18 mouse cellular contexts compared by ENCODE assay signal in the genomic region with DNA sequence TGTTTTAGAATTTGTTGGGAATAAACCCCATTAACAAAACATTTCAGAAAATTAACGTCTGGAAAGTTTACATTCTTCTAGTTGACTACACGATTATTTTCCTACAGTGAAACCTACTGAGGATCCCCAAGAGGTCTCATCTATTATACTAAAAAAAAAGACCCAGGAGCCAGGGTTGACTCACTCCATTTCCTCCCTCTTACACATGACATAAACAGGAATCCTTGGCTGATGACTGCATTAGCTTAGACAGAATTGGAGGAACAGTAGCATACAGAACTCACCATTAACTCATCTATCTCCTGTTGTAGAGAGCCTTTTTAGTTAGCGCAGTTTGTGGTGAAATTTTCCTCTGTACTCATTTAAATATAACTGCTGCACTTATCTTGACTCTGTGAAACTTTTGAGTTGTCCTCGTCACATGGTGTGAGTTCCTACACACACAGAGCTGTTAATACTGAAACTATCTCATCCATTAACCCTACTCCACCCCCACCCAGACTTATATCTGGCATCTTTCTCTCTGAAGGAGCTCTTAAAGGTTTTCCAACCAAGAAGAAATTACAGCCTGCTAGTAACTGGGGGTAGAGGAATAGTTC.
DNase-seq lines count a peak whose midpoint lies in the region; ATAC-seq lines count a peak whose summit lies in the region.
"Had no signal": no experiment of that assay in that cellular context is flagged by ENCODE, and none has a peak within 500 bp of the region (broad histone marks: within the 10 kb centered on the region; RNA-seq: fewer than 3 reads in every experiment).

No protein-coding gene starts in this region.

- no peak for ATAC-seq in heart, embryonic 14.5 days (ENCODE audit: insufficient number of reproducible peaks, insufficient read depth, low FRiP score, low read depth)
- peak; percentile 70 for ATAC-seq in inflammation-experienced regulatory T-cells, adult 6 months
- no peak for ATAC-seq in monocyte, adult 5-6 weeks (replicated peaks; ENCODE audit: insufficient number of reproducible peaks, low FRiP score, low TSS enrichment, poor library complexity, severe bottlenecking)
- ATAC-seq: liver, embryonic 12.5 days had no signal

- peaks cover 3 to 11% of the 10 kb centered on the region in 2 experiments; a peak in 2 of 4 replicates for H3K4me1 ChIP-seq in heart, embryonic 14.5 days (ENCODE audit: control insufficient read depth in 2 of 2, insufficient read depth in 2 of 2, low read length in 2 of 2)
- no peaks in the 10 kb centered on the region; the same call in 1 of the 2 replicates for H3K4me1 ChIP-seq in heart, embryonic 10.5 days
- H3K4me1 ChIP-seq: embryonic facial prominence, embryonic 12.5 days; midbrain, embryonic 12.5 days had no signal

- DNase-seq in heart, embryonic 10.5 days (ENCODE audit: low spot score): no peak
- peak; percentile 52 for DNase-seq in CD4-positive, CD25-positive, alpha-beta regulatory T cell, adult 2 months (ENCODE audit: low read depth, low spot score)
- DNase-seq in Muller cell, postnatal 12 days (ENCODE audit: inconsistent ontology term): peak; percentile 29
- DNase-seq in urinary bladder, postnatal 25 days (ENCODE audit: low spot score): no peak
- DNase-seq: adrenal gland, postnatal 10 days; cerebellum, postnatal 14 days; gastrocnemius, postnatal 36 days; kidney, adult 2 months; layer of hippocampus, postnatal 36 days; left cerebral cortex, postnatal 4 days; thymus, adult 2 months had no signal

- peak overlapping the region; percentile 41 for H3K4me2 ChIP-seq in heart, embryonic 14.5 days (ENCODE audit: low read length)
- H3K4me2 ChIP-seq: embryonic facial prominence, embryonic 12.5 days; hindbrain, embryonic 14.5 days; liver, embryonic 12.5 days; midbrain, embryonic 12.5 days had no signal

- peak overlapping the region in 1 of 2 experiments; percentile 71; a peak in 2 of 4 replicates for H3K27ac ChIP-seq in heart, embryonic 14.5 days (replicated peaks in 1 of 2; ENCODE audit: control insufficient read depth in 1 of 2, insufficient read depth in 1 of 2, low read depth in 2 of 2, low read length in 2 of 2)
- no peak overlapping the region; the same call in 1 of the 2 replicates for H3K27ac ChIP-seq in heart, embryonic 10.5 days
- H3K27ac ChIP-seq: embryonic facial prominence, embryonic 12.5 days; hindbrain, embryonic 14.5 days; liver, embryonic 12.5 days; midbrain, embryonic 12.5 days had no signal

- no peaks in the 10 kb centered on the region for H3K27me3 ChIP-seq in heart, embryonic 14.5 days (ENCODE audit: control insufficient read depth, insufficient read depth, low read length)
- H3K27me3 ChIP-seq in heart, embryonic 10.5 days (ENCODE audit: insufficient read depth, poor library complexity, severe bottlenecking): no peaks in the 10 kb centered on the region
- H3K27me3 ChIP-seq: embryonic facial prominence, embryonic 12.5 days; liver, embryonic 12.5 days; midbrain, embryonic 12.5 days had no signal

- no peaks in the 10 kb centered on the region for H3K9me3 ChIP-seq in heart, embryonic 14.5 days (ENCODE audit: control insufficient read depth, low read length)
- H3K9me3 ChIP-seq in heart, embryonic 10.5 days: no peaks in the 10 kb centered on the region
- H3K9me3 ChIP-seq: embryonic facial prominence, embryonic 12.5 days; liver, embryonic 12.5 days; midbrain, embryonic 12.5 days had no signal

- no peak overlapping the region for H3K9ac ChIP-seq in heart, embryonic 14.5 days (ENCODE audit: low read length)
- H3K9ac ChIP-seq: embryonic facial prominence, embryonic 12.5 days; hindbrain, embryonic 14.5 days; liver, embryonic 12.5 days; midbrain, embryonic 12.5 days had no signal

- H3K36me3 ChIP-seq in heart, embryonic 14.5 days (ENCODE audit: control insufficient read depth, insufficient read depth, low read length): no peaks in the 10 kb centered on the region
- H3K36me3 ChIP-seq in heart, embryonic 10.5 days: no peaks in the 10 kb centered on the region
- H3K36me3 ChIP-seq: embryonic facial prominence, embryonic 12.5 days; liver, embryonic 12.5 days; midbrain, embryonic 12.5 days had no signal

- WGBS in heart, embryonic 14.5 days: 43% methylated on average over 4 of the region's 4 CpGs
- WGBS in heart, embryonic 10.5 days: 58% methylated on average over 4 of the region's 4 CpGs

- no peak overlapping the region for H3K4me3 ChIP-seq in heart, embryonic 14.5 days (ENCODE audit: control insufficient read depth in 1 of 2, insufficient read depth in 1 of 2, low read depth in 1 of 2, low read length in 2 of 2)
- H3K4me3 ChIP-seq in heart, embryonic 10.5 days: no peak overlapping the region
- H3K4me3 ChIP-seq: embryonic facial prominence, embryonic 12.5 days; liver, embryonic 12.5 days; midbrain, embryonic 12.5 days had no signal

Comparison
In these comparisons a context has a peak if more than half of its experiments do, and no peak if none do; other contexts are left out.
1. DNase-seq: peak in CD4-positive, CD25-positive, alpha-beta regulatory T cell, adult 2 months (single experiment) and Muller cell, postnatal 12 days (single experiment); none in heart, embryonic 10.5 days (single experiment) and urinary bladder, postnatal 25 days (single experiment).